Mouse (Mus musculus): Measurements from ENCODE around the gene Agr2. TPM values are rescaled to one million over a fixed set of nuclear protein-coding genes. Genes with fewer than 3 reads are reported as not detected.

Agr2 gene
- polyA plus RNA-seq, 1 experiment: not detected

DNA sequence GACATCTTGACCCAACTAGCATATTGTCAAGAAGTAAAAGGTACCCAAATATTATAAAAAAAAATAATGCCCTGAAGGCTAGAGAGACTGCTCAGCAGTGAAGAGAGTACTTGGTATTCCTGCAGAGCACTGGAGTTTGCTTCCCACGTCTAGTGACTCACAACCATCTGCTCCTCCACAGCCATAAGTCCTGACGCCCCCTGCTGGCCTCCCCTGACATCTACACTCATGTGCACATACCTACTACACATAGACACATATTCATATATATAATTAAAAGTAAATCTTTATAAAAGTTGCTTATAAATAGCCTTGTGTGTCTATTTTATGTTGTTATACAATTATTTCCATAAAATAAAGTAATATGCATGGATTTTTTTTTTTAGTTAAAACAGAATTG is 25.1 kb downstream of the Agr2 start:
- no peaks in the 10 kb centered on the region for H3K4me1 ChIP-seq (ENCODE audit: control insufficient read depth)
- no peaks in the 10 kb centered on the region for H3K27me3 ChIP-seq (ENCODE audit: control insufficient read depth)
- peaks cover 7% of the 10 kb centered on the region for H3K36me3 ChIP-seq (ENCODE audit: control insufficient read depth)
- no peak for TF ChIP-seq TAL1 (IDR thresholded peaks at IDR 0.05; ENCODE audit: low read length)
- no peak for TF ChIP-seq GATA1 (IDR thresholded peaks at IDR 0.05; ENCODE audit: low read length)
- H3K4me3 ChIP-seq (replicated peaks): no peak overlapping the region
- H3K9me3 ChIP-seq (ENCODE audit: control insufficient read depth, low read length): peaks cover 2% of the 10 kb centered on the region; the same call in 1 of the 2 replicates

DNA sequence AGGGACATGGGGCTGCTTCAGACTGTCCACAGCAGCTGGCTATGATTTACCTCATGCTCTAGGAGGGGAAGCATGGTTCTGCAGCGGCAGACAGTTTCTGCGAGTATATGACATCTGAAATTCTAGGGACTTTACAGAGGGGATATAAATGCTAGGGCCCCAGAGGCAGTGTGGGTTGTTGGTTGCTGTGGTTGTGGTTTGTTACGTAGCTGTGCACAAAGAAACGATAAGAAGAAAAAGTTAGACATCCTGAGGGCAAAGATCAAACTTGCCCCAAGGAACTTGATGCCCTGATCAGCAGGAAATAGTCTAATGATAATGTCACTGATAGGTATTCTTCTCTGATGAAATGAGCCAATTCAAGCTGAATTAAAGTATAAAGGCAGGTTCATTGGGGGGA is 26.9 kb downstream of the Agr2 start:
- peaks cover 7% of the 10 kb centered on the region for H3K36me3 ChIP-seq (ENCODE audit: control insufficient read depth)
- H3K27me3 ChIP-seq (ENCODE audit: control insufficient read depth): no peaks in the 10 kb centered on the region
- H3K4me1 ChIP-seq (ENCODE audit: control insufficient read depth): no peaks in the 10 kb centered on the region
- no peak overlapping the region for H3K4me3 ChIP-seq (replicated peaks)
- TF ChIP-seq GATA1 (IDR thresholded peaks at IDR 0.05; ENCODE audit: low read length): no peak
- TF ChIP-seq TAL1 (IDR thresholded peaks at IDR 0.05; ENCODE audit: low read length): no peak
- peaks cover 2% of the 10 kb centered on the region; the same call in 1 of the 2 replicates for H3K9me3 ChIP-seq (ENCODE audit: control insufficient read depth, low read length)

DNA sequence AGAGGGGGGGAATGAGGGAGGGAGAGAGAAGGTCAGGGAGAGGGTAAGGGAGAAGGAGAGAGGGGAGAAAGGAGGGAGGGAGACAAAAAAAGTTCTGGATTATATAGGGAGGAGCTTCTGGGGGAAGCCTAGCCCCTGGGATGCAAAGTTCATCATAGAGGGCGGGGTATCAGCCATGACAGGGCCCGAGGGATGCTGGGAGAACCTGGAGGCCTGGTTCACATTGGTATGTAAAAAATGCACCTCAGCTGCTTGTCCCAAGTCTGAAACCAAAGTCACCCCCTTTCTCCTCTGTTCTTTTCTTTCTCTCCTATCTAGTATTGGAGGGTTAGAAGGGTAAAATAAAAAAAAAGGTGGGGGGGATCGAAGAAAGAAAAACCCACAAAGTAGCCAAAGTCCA is 27.4 kb downstream of the Agr2 start:
- Histone ChIP-seq H3K4me1 (ENCODE audit: control insufficient read depth) (no peaks in the 10 kb centered on the region), H3K9me3 (ENCODE audit: control insufficient read depth, low read length) (peaks cover 2% of the 10 kb centered on the region; the same call in 1 of the 2 replicates), H3K36me3 (ENCODE audit: control insufficient read depth) (peaks cover 7% of the 10 kb centered on the region), H3K27me3 (ENCODE audit: control insufficient read depth) (no peaks in the 10 kb centered on the region), H3K4me3 (replicated peaks) (no peak overlapping the region)
- TF ChIP-seq TAL1 (IDR thresholded peaks at IDR 0.05; ENCODE audit: low read length): no peak

DNA sequence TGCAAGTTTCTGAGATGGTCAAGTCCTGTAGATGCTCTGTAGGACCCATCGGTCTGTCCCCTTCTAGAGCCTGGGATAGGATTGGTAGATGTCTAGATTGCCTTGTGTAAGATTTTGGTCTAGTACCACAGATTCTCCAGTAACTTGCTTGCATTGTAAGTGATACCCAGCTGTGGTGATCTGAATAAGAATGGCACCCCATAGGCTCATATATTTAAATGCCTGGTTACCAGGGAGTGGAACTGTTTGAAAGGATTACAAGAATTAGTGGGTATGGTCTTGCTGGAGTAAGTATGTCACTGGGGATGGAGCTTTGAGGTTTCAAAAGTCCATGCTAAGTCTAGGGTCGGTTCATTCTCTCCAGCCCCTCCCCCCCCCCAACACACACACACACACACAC is 28.0 kb downstream of the Agr2 start:
- no peaks in the 10 kb centered on the region for H3K4me1 ChIP-seq (ENCODE audit: control insufficient read depth)
- TF ChIP-seq GATA1 (IDR thresholded peaks at IDR 0.05; ENCODE audit: low read length): no peak
- TF ChIP-seq TAL1 (IDR thresholded peaks at IDR 0.05; ENCODE audit: low read length): no peak
- peaks cover 7% of the 10 kb centered on the region for H3K36me3 ChIP-seq (ENCODE audit: control insufficient read depth)
- H3K4me3 ChIP-seq (replicated peaks): no peak overlapping the region
- H3K27me3 ChIP-seq (ENCODE audit: control insufficient read depth): no peaks in the 10 kb centered on the region
- H3K9me3 ChIP-seq (ENCODE audit: control insufficient read depth, low read length): peaks cover 2% of the 10 kb centered on the region; the same call in 1 of the 2 replicates

DNA sequence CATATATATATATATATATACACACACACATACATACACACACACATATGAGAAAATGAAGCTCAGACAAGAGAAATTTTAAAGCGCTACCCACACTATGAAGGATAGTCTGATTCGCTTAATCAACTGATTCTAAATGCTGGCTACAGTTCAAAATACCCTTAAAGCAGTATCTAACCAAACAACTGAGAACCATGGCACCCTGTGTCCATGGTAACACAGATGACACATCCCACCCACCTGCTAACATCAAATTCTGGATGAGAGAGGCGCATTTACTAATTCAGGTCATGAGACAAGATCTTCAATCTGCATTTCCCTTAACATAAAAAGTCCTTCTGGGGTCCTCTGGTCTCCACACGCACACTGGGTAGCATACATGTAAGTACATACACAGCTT is 33.4 kb downstream of the Agr2 start:
- no peaks in the 10 kb centered on the region for H3K9me3 ChIP-seq (ENCODE audit: control insufficient read depth, low read length)
- H3K4me3 ChIP-seq (replicated peaks): no peak overlapping the region
- peaks cover 13% of the 10 kb centered on the region for H3K4me1 ChIP-seq (ENCODE audit: control insufficient read depth)
- H3K27me3 ChIP-seq (ENCODE audit: control insufficient read depth): no peaks in the 10 kb centered on the region
- TF ChIP-seq TAL1 (IDR thresholded peaks at IDR 0.05; ENCODE audit: low read length) (no peak), GATA1 (IDR thresholded peaks at IDR 0.05; ENCODE audit: low read length) (no peak)
- peaks cover 2% of the 10 kb centered on the region; the same call in 1 of the 2 replicates for H3K36me3 ChIP-seq (ENCODE audit: control insufficient read depth)

DNA sequence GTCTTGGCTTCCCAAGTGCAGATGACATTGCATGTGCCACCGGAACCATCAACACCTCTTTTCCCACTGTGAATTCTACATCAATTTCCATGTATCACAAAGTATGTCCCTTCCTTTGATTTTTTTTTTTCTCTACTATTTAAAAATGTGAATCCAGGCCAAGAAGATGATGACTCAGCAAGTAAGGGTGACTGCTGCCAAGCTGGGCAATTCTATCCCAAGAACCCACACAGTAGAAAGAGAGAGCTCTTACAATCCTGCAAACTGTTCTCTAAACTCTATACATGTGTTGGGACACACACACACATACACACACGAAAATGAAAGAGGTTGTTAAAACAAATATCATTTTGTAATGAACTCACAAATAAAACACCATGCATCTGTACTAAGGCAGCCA is 34.5 kb downstream of the Agr2 start:
- TF ChIP-seq GATA1 (IDR thresholded peaks at IDR 0.05; ENCODE audit: low read length): no peak
- TF ChIP-seq TAL1 (IDR thresholded peaks at IDR 0.05; ENCODE audit: low read length): no peak
- Histone ChIP-seq H3K27me3 (ENCODE audit: control insufficient read depth) (no peaks in the 10 kb centered on the region), H3K4me3 (replicated peaks) (no peak overlapping the region), H3K4me1 (ENCODE audit: control insufficient read depth) (peaks cover 17% of the 10 kb centered on the region), H3K9me3 (ENCODE audit: control insufficient read depth, low read length) (no peaks in the 10 kb centered on the region), H3K36me3 (ENCODE audit: control insufficient read depth) (no peaks in the 10 kb centered on the region)

DNA sequence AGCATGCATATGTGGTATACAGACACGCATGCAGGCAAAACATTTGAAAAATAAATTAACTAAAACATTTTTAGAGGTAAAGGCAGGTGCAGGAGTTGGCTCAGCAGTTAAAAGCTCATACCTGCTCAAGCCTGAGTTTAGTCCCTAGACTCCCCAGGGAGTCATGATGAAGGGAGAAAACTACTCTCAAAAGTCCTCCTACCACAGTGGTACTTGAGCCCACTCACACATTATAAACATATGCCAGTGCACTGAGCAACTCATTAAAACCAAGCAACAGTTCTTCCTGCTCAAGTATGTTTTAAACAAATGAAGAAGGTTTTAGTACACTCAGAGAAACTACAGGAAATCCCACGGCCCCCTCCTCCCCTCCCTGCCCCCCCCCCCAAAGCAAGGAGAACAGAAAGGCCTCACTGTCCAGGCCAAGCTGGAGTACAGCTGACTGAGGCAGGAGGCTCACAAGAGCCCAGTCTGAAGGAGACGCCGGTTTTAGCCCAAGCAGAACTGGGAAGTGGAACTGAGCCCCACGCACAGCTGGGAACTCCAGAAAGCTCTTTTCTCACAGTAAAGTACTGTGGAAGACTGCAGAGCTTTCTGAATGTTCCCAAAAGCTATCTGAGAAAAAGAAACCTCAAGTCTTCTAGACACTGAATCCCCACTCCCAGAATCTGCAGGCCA is 36.4 kb downstream of the Agr2 start:
- no peaks in the 10 kb centered on the region for H3K36me3 ChIP-seq (ENCODE audit: control insufficient read depth)
- no peaks in the 10 kb centered on the region for H3K9me3 ChIP-seq (ENCODE audit: control insufficient read depth, low read length)
- no peaks in the 10 kb centered on the region for H3K27me3 ChIP-seq (ENCODE audit: control insufficient read depth)
- TF ChIP-seq GATA1 (IDR thresholded peaks at IDR 0.05; ENCODE audit: low read length): no peak
- no peak for TF ChIP-seq TAL1 (IDR thresholded peaks at IDR 0.05; ENCODE audit: low read length)
- peaks cover 17% of the 10 kb centered on the region for H3K4me1 ChIP-seq (ENCODE audit: control insufficient read depth)
- H3K4me3 ChIP-seq (replicated peaks): no peak overlapping the region

DNA sequence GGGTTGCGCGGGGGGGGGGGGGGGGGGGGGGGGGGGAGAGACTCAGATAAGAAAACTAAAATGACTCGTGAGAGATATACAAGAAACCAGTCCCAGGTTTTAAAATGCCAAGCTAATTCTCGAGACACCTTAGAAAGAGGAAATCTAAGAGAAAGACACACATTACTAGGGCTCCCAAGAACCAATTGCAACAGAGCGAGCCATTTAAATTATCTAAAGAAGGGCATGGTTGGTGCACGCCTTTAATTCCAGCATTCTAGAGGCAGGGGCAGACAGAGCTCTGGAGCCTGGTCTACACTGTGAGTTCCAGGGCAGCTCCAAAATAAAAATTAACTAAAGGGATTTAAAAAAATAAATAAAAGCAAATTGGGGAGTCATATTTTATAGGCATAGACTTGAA is 37.0 kb downstream of the Agr2 start:
- TF ChIP-seq TAL1 (IDR thresholded peaks at IDR 0.05; ENCODE audit: low read length): no peak
- no peak for TF ChIP-seq GATA1 (IDR thresholded peaks at IDR 0.05; ENCODE audit: low read length)
- Histone ChIP-seq H3K4me1 (ENCODE audit: control insufficient read depth) (peaks cover 17% of the 10 kb centered on the region), H3K4me3 (replicated peaks) (no peak overlapping the region)

DNA sequence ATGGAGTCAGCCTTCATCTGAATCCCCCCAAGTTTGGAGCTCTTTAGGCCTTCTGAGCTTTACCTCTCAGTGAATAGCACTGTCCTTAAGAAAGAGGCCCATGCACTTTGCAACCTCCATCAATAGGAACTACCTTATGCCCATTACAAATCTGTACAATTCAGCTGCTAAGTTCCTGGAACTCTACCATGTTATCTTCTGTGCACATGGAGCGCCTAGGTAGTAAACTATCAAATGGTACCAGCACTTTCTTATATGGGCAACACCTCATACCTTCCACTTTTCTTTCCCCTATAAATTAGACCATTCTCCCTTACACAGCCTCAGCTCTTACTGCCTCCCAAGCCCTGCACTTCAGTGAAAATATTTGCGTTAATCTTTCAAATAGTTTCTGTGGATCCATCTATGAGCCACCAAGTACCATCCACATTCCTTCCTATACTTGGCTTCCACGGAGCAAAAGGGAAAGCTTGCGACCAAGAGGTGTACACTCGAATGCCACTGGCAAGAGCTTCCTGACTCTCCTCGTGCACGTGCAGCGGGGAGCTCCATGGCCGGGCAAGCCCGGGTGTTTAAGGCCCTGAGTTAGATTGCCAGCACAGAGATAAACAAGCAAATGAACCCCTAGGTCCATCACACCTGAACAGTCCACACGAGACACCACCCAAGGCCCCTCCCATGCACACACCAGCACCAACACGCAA is 38.1 kb downstream of the Agr2 start:
- Histone ChIP-seq H3K4me3 (replicated peaks) (no peak overlapping the region), H3K27me3 (ENCODE audit: control insufficient read depth) (no peaks in the 10 kb centered on the region), H3K36me3 (ENCODE audit: control insufficient read depth) (no peaks in the 10 kb centered on the region), H3K9me3 (ENCODE audit: control insufficient read depth, low read length) (no peaks in the 10 kb centered on the region), H3K4me1 (ENCODE audit: control insufficient read depth) (peaks cover 17% of the 10 kb centered on the region)
- TF ChIP-seq GATA1 (IDR thresholded peaks at IDR 0.05; ENCODE audit: low read length) (no peak), TAL1 (IDR thresholded peaks at IDR 0.05; ENCODE audit: low read length) (no peak)

More for the DNA sequence above, 37.0 kb downstream of the Agr2 start:
- no peaks in the 10 kb centered on the region for H3K36me3 ChIP-seq (ENCODE audit: control insufficient read depth)
- H3K9me3 ChIP-seq (ENCODE audit: control insufficient read depth, low read length): no peaks in the 10 kb centered on the region
- no peaks in the 10 kb centered on the region for H3K27me3 ChIP-seq (ENCODE audit: control insufficient read depth)

Measured in erythroblast, embryonic 14.5 days (primary cell).